Mouse (Mus musculus) heart, adult 8-10 months (tissue): ENCODE measurements at regions not wholly inside any gene's neighbourhood (a gene's known extent, or its start where the extent isn't known, plus 50 kb on each side); places are given as distances from the start of the nearest gene placed in this dataset.
"Not testable (repeated sequence)": the region's sequence is repeated elsewhere in the genome, so short reads cannot be mapped to it uniquely, and the experiment has no call there.

Experiments
- DNase-seq: peaks from one replicate; pipeline ENCODE4 v3.0.0; 2022; ENCODE audit warnings: low spot score

- DNase-seq: no peak
Measured at GRCm38 (mm10) chr19:54099292-54099691, 55.3 kb downstream of the Adra2a start.

- DNase-seq: no peak
Measured at GRCm38 (mm10) chr19:54099769-54100168, 55.8 kb downstream of the Adra2a start.

- no peak for DNase-seq
Measured at GRCm38 (mm10) chr19:54106571-54106970, 62.6 kb downstream of the Adra2a start.

- peak; percentile 42 for DNase-seq
Measured at GRCm38 (mm10) chr19:54107103-54107821, 63.3 kb downstream of the Adra2a start.

GRCm38 (mm10) chr19:54110080-54110479 lies 66.1 kb downstream of the Adra2a start:
- no peak for DNase-seq

- DNase-seq: no peak
Measured at GRCm38 (mm10) chr19:54112691-54113090, 68.7 kb downstream of the Adra2a start.

- no peak for DNase-seq
Measured at GRCm38 (mm10) chr19:54113421-54113820, 69.5 kb downstream of the Adra2a start.

GRCm38 (mm10) chr19:54114588-54115317 lies 70.8 kb downstream of the Adra2a start:
- DNase-seq: peak; percentile 40

- DNase-seq: no peak
Measured at GRCm38 (mm10) chr19:54115335-54115734, 71.4 kb downstream of the Adra2a start.

- no peak for DNase-seq
Measured at GRCm38 (mm10) chr19:54116829-54117228, 72.9 kb downstream of the Adra2a start.

GRCm38 (mm10) chr19:54117676-54118075 lies 73.7 kb downstream of the Adra2a start:
- no peak for DNase-seq

GRCm38 (mm10) chr19:54123586-54123985 lies 79.6 kb downstream of the Adra2a start:
- DNase-seq: no peak

- DNase-seq: not testable (repeated sequence)
Measured at GRCm38 (mm10) chr19:54151766-54152165, 107.8 kb downstream of the Adra2a start.

GRCm38 (mm10) chr19:54154400-54154799 lies 110.4 kb downstream of the Adra2a start:
- no peak for DNase-seq

- no peak for DNase-seq
Measured at GRCm38 (mm10) chr19:54170361-54170760, 126.4 kb downstream of the Adra2a start.

- DNase-seq: no peak
Measured at GRCm38 (mm10) chr19:54174090-54175055, 130.4 kb downstream of the Adra2a start.

GRCm38 (mm10) chr19:54175766-54176165 lies 131.8 kb downstream of the Adra2a start:
- DNase-seq: no peak

- no peak for DNase-seq
Measured at GRCm38 (mm10) chr19:54177491-54177890, 133.5 kb downstream of the Adra2a start.

- no peak for DNase-seq
Measured at GRCm38 (mm10) chr19:54200407-54200806, 156.5 kb downstream of the Adra2a start.

- no peak for DNase-seq
Measured at GRCm38 (mm10) chr19:54202456-54202855, 158.5 kb downstream of the Adra2a start.

- DNase-seq: no peak
Measured at GRCm38 (mm10) chr19:54206819-54207218, 162.9 kb downstream of the Adra2a start.

- no peak for DNase-seq
Measured at GRCm38 (mm10) chr19:54212169-54212568, 168.2 kb downstream of the Adra2a start.
